Mouse (Mus musculus) E14TG2a.4 (cell line): ENCODE results near the gene Myof.
A peak's percentile ranks its signal among the peaks of the same experiment; 100 is the strongest.

ENCODE experiments used
- H3K27me3 ChIP-seq: 2 replicates; pipeline ENCODE4 v1.6.1; 2014; ENCODE audit warnings: low read length, control low read depth; ENCODE audit not compliant: insufficient read depth
- H3K36me3 ChIP-seq: 2 replicates; pipeline ENCODE4 v1.6.1; 2014; ENCODE audit warnings: low read length, control low read depth; ENCODE audit not compliant: insufficient read depth
- H3K4me1 ChIP-seq: replicated peaks from 2 replicates; pipeline ENCODE4 v1.6.1; 2014; ENCODE audit warnings: low read depth, low read length, control low read depth
- H3K4me3 ChIP-seq: replicated peaks from 2 replicates; pipeline ENCODE4 v1.5.1; 2014; ENCODE audit warnings: mild to moderate bottlenecking, low read length
- H3K9me3 ChIP-seq: 2 replicates; pipeline ENCODE4 v1.6.1; 2014; ENCODE audit warnings: low read length, control low read depth
- CTCF ChIP-seq: conservative IDR thresholded peaks from 2 replicates; pipeline ENCODE4 v1.5.1; 2014; ENCODE audit warnings: low read length
- NANOG ChIP-seq: IDR thresholded peaks from 2 replicates; pipeline ENCODE4 v1.6.1; 2014; ENCODE audit warnings: borderline replicate concordance, low read length, mixed read lengths
- POU5F1 ChIP-seq: IDR thresholded peaks from 2 replicates; pipeline ENCODE4 v1.6.1; 2014; ENCODE audit warnings: low read length, borderline replicate concordance

The Myof gene

DNA sequence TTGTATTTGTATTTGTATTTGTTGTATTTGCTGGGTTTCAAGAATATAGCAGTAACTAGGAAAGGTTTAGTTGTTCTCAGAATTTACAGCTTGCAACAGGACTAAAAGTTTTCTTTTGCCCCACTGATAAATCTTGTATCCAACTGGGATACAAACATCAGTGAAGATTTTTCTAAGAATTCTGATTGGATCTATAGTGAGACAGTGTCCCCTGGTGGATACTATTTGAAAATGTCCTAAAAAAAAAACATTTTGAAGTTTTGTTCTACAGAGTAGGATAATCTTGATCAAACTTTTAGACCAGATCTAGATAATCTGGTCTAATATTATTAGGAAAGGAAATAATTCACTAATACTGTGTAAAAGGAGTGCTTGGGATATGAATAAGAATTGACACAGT is 106.3 kb downstream of the Myof start:
- no peak overlapping the region for H3K4me3 ChIP-seq
- peaks cover 67% of the 10 kb centered on the region for H3K36me3 ChIP-seq
- no peaks in the 10 kb centered on the region for H3K27me3 ChIP-seq
- H3K9me3 ChIP-seq: no peaks in the 10 kb centered on the region
- H3K4me1 ChIP-seq: no peaks in the 10 kb centered on the region
- TF ChIP-seq CTCF (peak; percentile 83), POU5F1 (no peak), NANOG (no peak)

GRCm38 (mm10) chr19:37934640-37935039 is 108.7 kb downstream of the Myof start:
- TF ChIP-seq CTCF (no peak), POU5F1 (no peak)
- Histone ChIP-seq H3K36me3 (peaks cover 52% of the 10 kb centered on the region), H3K9me3 (no peaks in the 10 kb centered on the region), H3K4me3 (no peak overlapping the region), H3K4me1 (no peaks in the 10 kb centered on the region), H3K27me3 (no peaks in the 10 kb centered on the region)

GRCm38 (mm10) chr19:37932198-37932597 is 111.2 kb downstream of the Myof start:
- H3K36me3 ChIP-seq: peaks cover 29% of the 10 kb centered on the region
- no peak for TF ChIP-seq POU5F1
- no peak for TF ChIP-seq CTCF
- no peak for TF ChIP-seq NANOG
- H3K4me3 ChIP-seq: no peak overlapping the region
- no peaks in the 10 kb centered on the region for H3K4me1 ChIP-seq
- H3K9me3 ChIP-seq: no peaks in the 10 kb centered on the region
- no peaks in the 10 kb centered on the region for H3K27me3 ChIP-seq

GRCm38 (mm10) chr19:37927911-37928310 is 115.5 kb downstream of the Myof start:
- no peaks in the 10 kb centered on the region for H3K27me3 ChIP-seq
- peaks cover 11% of the 10 kb centered on the region; the same call in 1 of the 2 replicates for H3K36me3 ChIP-seq
- no peaks in the 10 kb centered on the region for H3K4me1 ChIP-seq
- H3K9me3 ChIP-seq: no peaks in the 10 kb centered on the region
- TF ChIP-seq POU5F1 (no peak), NANOG (no peak), CTCF (no peak)
- H3K4me3 ChIP-seq: no peak overlapping the region

DNA sequence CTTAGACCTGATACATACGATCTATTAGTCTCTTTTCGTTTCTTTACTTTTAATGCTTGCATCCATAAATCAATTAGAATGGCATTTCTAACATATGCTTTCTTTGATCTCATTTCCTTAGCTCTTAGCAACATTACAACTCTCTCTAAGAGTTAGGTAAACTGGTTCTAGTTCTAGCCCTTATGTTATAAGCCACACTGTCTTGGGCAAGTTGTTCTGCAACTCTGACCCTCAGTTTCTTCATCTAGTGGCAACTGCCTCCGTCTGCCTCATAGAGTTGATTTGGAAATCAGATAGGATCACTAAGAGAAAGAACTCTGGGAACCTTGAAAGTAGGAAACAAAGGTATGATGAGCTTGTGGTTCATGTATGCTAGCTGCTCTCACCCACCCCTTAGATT is 118.1 kb downstream of the Myof start:
- Histone ChIP-seq H3K4me3 (no peak overlapping the region), H3K36me3 (peaks cover 12% of the 10 kb centered on the region; the same call in 1 of the 2 replicates), H3K4me1 (peaks cover 23% of the 10 kb centered on the region), H3K27me3 (no peaks in the 10 kb centered on the region), H3K9me3 (no peaks in the 10 kb centered on the region)
- TF ChIP-seq POU5F1: no peak
- no peak for TF ChIP-seq CTCF
- TF ChIP-seq NANOG: no peak

- no peaks in the 10 kb centered on the region for H3K9me3 ChIP-seq
- H3K4me3 ChIP-seq: no peak overlapping the region
- H3K36me3 ChIP-seq: peaks cover 18% of the 10 kb centered on the region; the same call in 1 of the 2 replicates
- peaks cover 34% of the 10 kb centered on the region for H3K4me1 ChIP-seq
- H3K27me3 ChIP-seq: no peaks in the 10 kb centered on the region
- TF ChIP-seq POU5F1 (no peak), NANOG (no peak), CTCF (no peak)
Observed at GRCm38 (mm10) chr19:37924266-37924665, 119.1 kb downstream of the Myof start.

DNA sequence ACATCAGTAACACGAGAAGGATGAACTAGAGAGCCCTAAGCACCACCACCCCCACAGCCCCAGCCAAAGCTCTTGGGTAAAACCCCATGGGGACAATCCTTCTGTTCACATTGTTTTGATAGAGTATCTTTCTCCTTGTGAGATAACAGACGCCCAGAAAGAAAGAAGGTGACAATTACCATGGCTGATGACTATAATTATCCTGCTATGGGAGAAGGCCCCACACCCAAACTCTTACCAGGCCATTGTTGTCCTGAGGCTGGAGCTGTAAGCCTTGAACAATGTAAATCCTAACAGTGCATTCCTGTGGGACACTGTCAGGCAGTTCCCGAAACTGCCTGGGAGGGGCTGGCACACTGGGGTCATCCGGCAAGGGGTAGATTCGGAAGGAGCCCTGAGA is 122.3 kb downstream of the Myof start:
- Histone ChIP-seq H3K4me1 (peaks cover 40% of the 10 kb centered on the region), H3K27me3 (no peaks in the 10 kb centered on the region), H3K36me3 (peaks cover 36% of the 10 kb centered on the region), H3K4me3 (no peak overlapping the region), H3K9me3 (peaks cover 11% of the 10 kb centered on the region)
- TF ChIP-seq POU5F1 (no peak), NANOG (peak; percentile 90)

GRCm38 (mm10) chr19:37918515-37918932 is 124.9 kb downstream of the Myof start:
- peaks cover 52% of the 10 kb centered on the region for H3K36me3 ChIP-seq
- H3K4me3 ChIP-seq: no peak overlapping the region

GRCm38 (mm10) chr19:37914261-37914660 is 129.1 kb downstream of the Myof start:
- peaks cover 45% of the 10 kb centered on the region for H3K36me3 ChIP-seq
- H3K4me1 ChIP-seq: peaks cover 22% of the 10 kb centered on the region
- no peaks in the 10 kb centered on the region for H3K27me3 ChIP-seq
- peaks cover 20% of the 10 kb centered on the region for H3K9me3 ChIP-seq
- no peak overlapping the region for H3K4me3 ChIP-seq
- no peak for TF ChIP-seq CTCF
- no peak for TF ChIP-seq POU5F1
- no peak for TF ChIP-seq NANOG

More at GRCm38 (mm10) chr19:37918515-37918932, 124.9 kb downstream of the Myof start:
- Histone ChIP-seq H3K9me3 (peaks cover 20% of the 10 kb centered on the region), H3K27me3 (no peaks in the 10 kb centered on the region), H3K4me1 (peaks cover 42% of the 10 kb centered on the region)
- TF ChIP-seq POU5F1 (no peak), NANOG (no peak), CTCF (no peak)
